Comparison of ENCODE assay signal across 20 mouse cellular contexts in genomic region chr19:4151898-4152297, GRCm38 (mm10). TPM values are rescaled to one million over a fixed set of nuclear protein-coding genes. Genes with fewer than 3 reads are reported as not detected.
"Had no signal": no experiment of that assay in that cellular context is flagged by ENCODE, and none has a peak within 500 bp of the region (broad histone marks: within the 10 kb centered on the region; RNA-seq: fewer than 3 reads in every experiment).

No protein-coding gene starts in this region.

- H3K4me2 ChIP-seq: kidney, embryonic 15.5 days; limb, embryonic 15.5 days; liver, embryonic 12.5 days; lung, embryonic 14.5 days; midbrain, embryonic 12.5 days; neural tube, embryonic 15.5 days had no signal

- H3K9ac ChIP-seq: kidney, embryonic 15.5 days; limb, embryonic 15.5 days; liver, embryonic 12.5 days; lung, embryonic 14.5 days; midbrain, embryonic 12.5 days; neural tube, embryonic 15.5 days had no signal

- H3K27me3 ChIP-seq: kidney, embryonic 15.5 days; limb, embryonic 15.5 days; liver, embryonic 12.5 days; midbrain, embryonic 12.5 days; neural tube, embryonic 15.5 days had no signal

- H3K9me3 ChIP-seq: kidney, embryonic 15.5 days; limb, embryonic 15.5 days; liver, embryonic 12.5 days; midbrain, embryonic 12.5 days; neural tube, embryonic 15.5 days had no signal

- H3K4me3 ChIP-seq: kidney, embryonic 15.5 days; limb, embryonic 15.5 days; liver, embryonic 12.5 days; midbrain, embryonic 12.5 days; myocyte; neural tube, embryonic 15.5 days had no signal

- DNase-seq: kidney, postnatal 14 days; left cerebral cortex, postnatal 4 days; lung, embryonic 14.5 days; lung, postnatal 14 days; right cerebral cortex, adult 18-20 months; right cerebral cortex, postnatal 25 days; thymus, postnatal 4 days had no signal

- ATAC-seq: liver, embryonic 12.5 days had no signal

- H3K27ac ChIP-seq: kidney, embryonic 15.5 days; limb, embryonic 15.5 days; macrophage; midbrain, embryonic 12.5 days had no signal

RNA-seq across cellular contexts. Expression of gene Cabp4, which starts 8.1 kb away (rescaled TPM):
- total RNA-seq: layer of hippocampus, postnatal 14 days; left cerebral cortex, postnatal 4 days had no signal
- polyA plus RNA-seq: macrophage; neural tube, embryonic 11.5 days had no signal

RNA-seq across cellular contexts. Expression of gene Gpr152, which starts 12.3 kb away (rescaled TPM):
- total RNA-seq: layer of hippocampus, postnatal 14 days; left cerebral cortex, postnatal 10 days; left cerebral cortex, postnatal 4 days; megakaryocyte-erythroid progenitor cell, adult 5-6 weeks had no signal
- polyA plus RNA-seq: kidney, embryonic 15.5 days; large intestine, adult 2 months; limb, embryonic 15.5 days; liver, embryonic 12.5 days; lung, embryonic 14.5 days; macrophage; midbrain, embryonic 12.5 days; myocyte; neural tube, embryonic 11.5 days; neural tube, embryonic 15.5 days; stomach, embryonic 16.5 days had no signal
